Mouse (Mus musculus) kidney, postnatal 25 days (tissue): ENCODE results near the gene Pa2g4.
"Not testable (repeated sequence)": the region's sequence is repeated elsewhere in the genome, so short reads cannot be mapped to it uniquely, and the experiment has no call there.

Source experiments
- DNase-seq, 2 experiments: peaks; one replicate each; pipeline ENCODE4 v3.0.0; 2021; ENCODE audit warnings: mixed read lengths in 2 of 2

Pa2g4 gene

DNA sequence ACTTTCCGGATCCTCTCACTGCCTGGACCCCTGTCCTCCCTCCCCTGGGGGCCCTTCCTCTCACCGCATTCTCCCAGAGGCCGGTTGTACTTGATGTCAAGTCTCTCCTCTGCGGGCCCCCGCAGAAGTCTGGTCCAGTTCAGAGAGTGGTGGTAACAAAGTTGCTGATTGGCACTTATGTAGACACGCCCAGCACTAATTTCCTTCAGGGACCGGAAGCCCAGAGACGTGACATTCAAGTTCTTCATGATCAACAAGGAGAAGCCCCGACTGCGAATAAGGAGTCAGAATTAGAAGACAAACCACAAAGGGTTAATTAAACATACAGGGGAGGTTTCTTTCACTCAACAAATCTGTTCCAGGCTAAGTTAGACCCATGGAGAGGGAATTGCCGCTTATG, 12.5 kb upstream of the Pa2g4 start:
- no peak for DNase-seq

- peak in 1 of 2 experiments; percentile 30 for DNase-seq
These were observed 9.3 kb upstream of the Pa2g4 start for GRCm38 (mm10) chr10:128575063-128575462.

DNA sequence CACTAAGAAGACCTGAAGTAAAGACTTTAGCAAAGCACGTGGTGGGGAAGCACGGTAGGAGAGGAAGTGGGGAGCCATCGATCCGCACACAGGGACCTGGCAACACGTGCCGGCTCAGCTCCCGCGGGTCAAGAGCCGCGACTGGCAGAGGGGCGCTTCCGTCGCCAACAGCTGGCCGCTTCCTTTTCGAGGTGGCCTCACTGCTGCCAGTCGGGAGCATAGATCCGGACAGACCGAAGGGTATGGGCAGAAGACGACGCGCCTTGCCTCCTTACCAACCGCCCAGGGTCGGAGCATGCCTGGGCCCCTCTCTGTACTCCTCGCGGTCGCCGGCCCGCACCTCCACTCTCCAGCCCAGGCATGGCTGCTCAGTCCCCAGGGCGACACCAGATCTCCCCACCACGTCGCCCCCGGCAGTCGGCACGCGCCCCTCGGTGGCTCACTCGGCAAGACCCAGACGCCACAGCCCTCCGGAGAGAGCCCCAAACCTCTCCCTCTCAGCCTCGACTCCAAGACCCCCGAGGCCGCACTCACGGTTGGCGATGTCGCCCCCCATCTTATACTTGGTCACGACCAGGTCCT, 490 bp downstream of the Pa2g4 start:
- peak in 1 of 2 experiments; percentile 63 for DNase-seq

GRCm38 (mm10) chr10:128563544-128563943, 2.2 kb downstream of the Pa2g4 start:
- no peak for DNase-seq

DNA sequence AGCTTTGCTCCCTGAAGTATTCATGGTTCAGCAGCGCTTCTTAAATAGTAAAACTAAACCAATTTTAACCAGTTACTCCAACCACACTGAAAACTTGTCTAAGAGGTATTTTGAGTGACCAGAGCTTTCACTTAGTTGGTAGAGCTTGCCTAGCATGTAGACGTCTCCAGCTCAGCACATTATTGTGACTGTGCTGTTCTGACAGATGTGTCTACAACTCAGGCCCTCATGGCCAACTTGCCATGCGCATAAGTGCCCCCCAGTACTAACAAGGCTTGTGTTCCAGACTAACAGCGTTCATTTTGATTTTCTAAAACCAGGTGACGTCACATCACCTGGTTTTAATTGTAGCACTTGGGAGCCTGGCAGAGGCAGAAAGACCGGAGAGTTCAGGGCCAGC, 8.8 kb downstream of the Pa2g4 start:
- DNase-seq, result no peak

- no peak for DNase-seq
These were observed 9.5 kb downstream of the Pa2g4 start for GRCm38 (mm10) chr10:128556286-128556685.

- not testable (repeated sequence) for DNase-seq
These were observed 10.2 kb downstream of the Pa2g4 start for GRCm38 (mm10) chr10:128555567-128555966.

DNA sequence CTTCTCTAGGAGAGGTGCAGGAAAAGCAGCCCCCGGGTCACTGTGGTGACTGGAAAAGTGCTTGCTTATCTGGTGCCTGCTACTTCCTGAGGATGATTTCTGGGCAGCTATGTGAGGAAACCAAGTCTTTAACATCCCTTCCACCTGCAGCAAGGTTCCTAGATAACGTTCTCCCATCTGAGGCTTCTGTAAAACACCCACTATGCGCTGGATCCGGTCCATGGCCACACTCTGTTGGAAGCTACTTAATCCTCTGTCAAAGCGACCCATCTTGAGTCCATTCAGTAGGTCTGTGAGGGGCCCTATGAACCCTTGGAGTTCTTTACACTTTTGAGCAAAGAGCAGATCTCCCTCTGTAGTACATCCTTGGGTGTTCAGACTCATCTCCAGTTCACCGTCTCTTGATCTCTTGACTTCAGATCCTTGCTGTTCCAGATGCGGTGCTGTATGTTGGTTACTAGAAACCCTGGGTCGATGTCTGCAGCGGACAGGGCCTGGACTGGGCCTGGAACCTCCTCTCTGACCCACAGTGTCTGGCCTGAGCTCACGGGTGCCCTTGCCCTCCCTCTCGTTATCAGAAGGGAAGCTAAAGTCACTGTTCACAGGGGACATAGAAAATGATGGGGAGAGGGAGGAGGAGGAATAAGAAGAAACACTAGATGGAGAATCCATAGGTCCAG, 15.5 kb downstream of the Pa2g4 start:
- not testable (repeated sequence) for DNase-seq

DNA sequence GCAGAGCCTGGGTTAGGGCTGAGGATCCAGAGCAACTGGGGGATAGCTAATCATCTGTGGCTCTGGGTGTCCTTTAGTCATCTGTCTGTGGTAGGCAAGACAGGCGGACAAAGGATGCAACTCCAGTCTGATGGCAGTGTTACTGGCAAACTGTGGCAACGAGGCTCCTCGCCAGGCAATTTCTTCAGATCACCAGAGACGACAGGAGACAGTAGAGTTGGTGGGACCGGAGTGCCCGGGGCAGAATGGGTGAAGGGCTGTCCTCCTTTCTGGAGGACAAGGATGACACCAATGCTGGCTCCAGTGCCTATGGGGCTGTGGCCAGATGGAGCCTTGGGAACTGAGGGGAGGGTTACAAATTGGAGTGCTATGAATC, 16.1 kb downstream of the Pa2g4 start:
- DNase-seq, result peak in 1 of 2 experiments; percentile 46

DNA sequence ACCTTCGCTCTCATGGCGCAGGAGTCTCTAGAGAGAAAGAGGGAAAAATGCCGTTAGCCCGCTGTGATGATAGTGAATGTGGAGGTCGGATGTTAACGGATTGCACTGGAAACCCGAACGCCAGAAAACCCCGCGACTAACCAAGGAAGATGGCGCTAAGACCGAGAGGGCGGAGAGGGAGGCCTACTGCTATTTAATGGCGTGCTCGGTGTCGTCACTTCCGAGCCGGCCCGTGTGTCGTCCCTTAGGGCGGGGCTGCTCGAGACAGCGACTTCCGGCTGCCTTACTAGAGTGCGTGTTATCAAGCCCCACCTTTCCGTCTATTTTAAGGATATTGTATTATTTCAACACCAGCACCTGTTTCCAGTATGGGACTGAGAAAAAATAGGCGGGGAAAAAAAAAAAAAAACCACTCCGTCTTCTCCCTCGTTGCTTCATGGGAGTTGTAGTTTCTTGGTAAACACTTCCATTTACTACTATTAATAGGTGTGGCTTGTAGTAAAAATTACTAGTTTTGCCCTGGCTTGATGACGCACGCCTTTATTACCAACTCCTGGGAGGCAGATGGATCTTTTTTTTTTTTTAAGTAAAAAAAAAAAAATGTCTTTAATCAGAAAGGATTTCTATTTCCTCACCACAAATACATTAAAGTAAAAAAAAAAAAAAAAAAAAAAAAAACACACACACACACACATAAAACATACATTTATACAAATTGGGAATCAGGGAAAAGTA, 16.7 kb downstream of the Pa2g4 start, which contains the start of gene Rpl41:
Rpl41 (minus strand) TSS at position 359 of the 735 bp plus-strand sequence.
- peak; percentile 94 to 97 for DNase-seq

- not testable (repeated sequence) for DNase-seq
These were observed 17.6 kb downstream of the Pa2g4 start for GRCm38 (mm10) chr10:128548051-128548791.

DNA sequence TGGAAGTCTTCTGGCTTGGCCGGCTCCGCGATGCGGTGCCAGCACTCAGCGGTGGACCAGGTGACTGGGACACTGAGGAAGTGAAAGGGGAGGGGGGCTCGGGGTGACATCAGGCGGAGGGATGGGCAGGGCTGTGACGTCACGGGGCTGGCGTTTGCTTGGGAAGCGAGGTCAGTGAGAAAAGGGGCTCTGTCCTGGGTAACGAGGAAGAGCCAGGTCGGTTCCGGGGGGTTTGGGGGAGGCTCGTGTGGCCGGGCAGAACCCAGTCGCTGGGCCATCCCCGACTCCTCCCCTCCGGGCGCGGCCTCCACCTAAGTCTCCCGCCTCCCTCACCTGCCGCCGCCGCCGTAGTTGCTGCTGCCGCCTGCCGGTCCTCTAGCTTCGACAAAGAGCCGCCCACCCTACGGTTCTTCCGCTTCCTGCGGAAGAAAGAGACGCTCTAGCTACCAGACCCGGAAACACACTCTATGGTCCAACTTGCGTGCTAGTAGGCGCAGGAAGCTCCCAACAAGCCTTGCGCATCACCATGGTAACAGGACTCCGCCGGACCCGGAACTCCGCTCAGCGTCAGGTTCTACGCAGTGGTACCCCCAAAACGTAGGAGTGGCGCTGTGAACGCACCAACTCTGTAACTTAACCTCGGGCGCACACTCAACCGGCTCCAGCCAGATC, 18.3 kb downstream of the Pa2g4 start, which contains the start of gene Zc3h10:
Zc3h10 (minus strand) TSS at position 414 of the 672 bp plus-strand sequence.
- peak; percentile 93 to 99 for DNase-seq

DNA sequence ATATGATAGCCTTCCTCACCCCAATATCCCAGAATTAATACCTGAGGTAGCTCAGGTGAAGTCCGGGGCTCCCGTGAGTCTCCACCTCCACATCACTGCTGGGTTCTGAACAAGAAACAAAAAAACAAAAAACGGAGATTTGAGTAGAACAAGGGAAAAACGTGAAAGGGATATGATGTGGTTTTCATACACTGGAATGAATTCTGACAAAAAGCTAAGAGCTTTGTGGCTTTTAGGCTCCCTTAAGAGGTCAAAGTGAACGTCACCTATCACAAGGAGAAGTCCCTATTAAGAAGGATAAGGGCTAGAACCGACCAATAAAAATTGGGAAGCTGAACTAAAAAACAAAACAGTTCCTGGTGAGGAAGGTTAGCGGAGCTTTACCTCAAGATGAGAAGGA, 19.0 kb downstream of the Pa2g4 start:
- no peak for DNase-seq

DNA sequence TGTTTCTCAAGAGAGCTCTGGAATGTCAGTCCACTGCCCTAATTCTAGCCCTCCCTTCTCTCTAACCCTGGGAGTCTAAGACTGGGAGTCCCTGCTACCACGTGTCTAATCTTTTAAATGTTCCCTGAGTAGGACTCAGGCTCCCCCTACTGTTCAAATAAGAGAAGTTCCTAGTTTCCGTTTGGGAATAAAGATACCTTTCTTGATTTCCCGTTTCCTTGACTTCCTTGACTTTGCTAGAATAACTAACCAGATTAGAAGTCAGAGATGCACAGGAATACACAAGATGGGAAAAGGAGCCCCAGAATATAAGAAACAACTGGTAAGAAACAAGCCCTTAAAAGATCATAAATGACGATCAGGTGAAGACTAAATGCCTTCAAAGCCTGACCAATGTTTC, 19.4 kb downstream of the Pa2g4 start:
- DNase-seq, result no peak

GRCm38 (mm10) chr10:128545570-128545898, 20.3 kb downstream of the Pa2g4 start:
- no peak for DNase-seq

DNA sequence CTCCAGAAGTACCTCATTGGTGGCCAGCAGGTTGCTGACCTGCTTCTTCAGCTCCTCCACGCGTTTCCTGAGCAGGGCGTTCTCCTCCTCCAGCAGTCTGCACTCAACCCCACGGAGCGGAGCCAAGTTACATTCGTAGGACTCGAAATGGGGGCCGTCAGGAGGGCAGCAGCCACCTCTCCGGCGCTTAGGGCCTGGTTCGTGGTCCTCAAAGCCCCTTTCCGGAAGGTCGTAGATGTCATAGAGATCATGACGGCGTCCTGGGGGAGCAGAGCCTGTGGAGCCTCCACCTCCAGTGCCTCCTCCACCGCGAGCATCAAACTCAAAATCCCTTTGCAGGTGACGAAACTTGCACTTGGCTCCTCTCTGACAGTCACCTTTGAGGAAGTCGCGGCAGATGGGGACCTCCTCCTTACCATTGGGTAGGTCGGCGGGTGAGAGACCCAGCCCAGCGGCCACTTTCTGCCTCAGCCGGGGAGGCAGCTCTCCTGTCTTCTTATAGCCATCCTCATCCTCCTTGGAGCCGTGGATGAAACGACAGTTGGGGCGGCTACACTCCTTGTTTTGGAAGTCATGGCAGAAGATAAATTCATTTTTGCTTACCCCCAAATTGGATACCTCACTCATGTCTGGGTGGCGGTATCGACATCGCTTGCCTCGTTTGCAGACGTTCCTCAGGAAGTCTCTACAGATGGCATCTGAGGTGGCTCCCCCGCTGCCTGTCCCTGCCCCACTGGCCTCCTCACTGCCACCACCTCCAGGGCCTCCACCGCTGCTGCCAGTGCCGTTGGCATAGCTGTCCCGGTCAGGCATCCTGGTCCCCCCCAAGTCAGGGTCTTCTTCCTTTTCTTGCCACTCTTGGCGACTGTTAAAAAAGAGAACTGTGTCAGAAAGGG, 20.9 kb downstream of the Pa2g4 start:
- DNase-seq, result peak in 1 of 2 experiments; percentile 39

DNA sequence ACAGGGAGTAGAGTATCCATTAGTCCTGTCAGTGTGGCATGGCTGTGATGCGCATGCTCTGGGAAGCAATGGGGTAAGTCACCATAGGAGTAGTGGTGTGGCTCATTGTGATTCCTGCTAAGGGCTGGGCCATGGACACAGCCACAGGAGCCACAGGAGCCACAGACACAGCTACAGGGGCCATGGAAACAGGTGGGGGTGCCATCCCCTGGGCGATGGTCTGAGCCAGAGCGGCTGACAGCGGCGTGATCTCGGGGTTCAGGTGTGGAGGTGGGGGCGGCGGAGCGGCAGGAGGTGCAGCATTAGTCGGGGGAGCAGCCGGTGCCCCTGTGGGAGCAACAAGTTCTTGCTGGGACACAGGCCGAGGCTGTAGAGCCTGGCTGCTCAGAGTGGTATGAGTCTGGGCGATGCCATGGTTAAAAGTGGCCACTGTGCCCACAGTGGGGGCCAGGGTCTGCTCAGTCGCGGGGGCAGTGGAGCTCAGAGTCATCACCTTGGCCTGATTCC, 21.6 kb downstream of the Pa2g4 start:
- DNase-seq, result no peak

DNA sequence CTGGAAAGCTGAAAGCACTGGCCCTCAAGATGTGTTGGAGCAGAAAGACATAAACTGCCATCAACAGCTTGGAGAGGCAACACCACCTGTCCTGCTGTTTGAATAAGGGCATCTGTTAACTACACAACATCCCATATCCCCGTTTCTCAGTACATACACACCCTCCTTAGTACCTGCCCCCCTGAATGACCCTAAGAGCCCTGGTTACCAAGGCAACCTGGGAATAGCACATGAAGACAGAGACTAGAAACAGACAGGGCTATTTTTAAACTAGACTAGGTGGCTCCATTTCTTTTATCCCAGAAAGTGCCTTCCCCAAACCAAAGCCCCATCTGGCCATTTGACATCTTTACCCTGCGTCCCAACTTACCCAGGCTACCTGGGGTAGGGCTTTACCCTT, 22.7 kb downstream of the Pa2g4 start:
- no peak for DNase-seq

DNA sequence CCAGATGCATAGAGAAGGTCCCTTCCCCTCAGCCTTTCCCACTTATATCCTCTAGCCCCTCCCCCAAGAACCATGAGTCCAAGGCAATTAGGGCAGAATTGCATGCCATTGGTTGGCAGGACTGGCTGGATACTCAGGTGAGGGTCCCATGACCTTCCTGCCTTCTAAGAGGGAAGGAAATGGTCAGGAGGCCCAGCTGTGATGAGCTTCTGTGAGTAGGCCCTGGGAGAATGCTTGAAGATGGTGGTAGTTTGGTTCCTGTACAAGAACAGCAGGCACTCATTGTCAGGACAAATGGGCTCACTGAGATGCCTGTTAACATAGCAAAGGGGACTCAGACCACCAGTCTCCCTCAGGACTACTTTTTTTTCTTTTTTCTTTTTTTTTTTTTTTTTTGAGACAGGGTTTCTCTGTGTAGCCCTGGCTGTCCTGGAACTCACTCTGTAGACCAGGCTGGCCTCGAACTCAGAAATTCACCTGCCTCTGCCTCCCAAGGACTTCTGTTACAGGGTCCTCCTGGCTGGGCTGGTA, 27.4 kb downstream of the Pa2g4 start:
- no peak for DNase-seq

DNA sequence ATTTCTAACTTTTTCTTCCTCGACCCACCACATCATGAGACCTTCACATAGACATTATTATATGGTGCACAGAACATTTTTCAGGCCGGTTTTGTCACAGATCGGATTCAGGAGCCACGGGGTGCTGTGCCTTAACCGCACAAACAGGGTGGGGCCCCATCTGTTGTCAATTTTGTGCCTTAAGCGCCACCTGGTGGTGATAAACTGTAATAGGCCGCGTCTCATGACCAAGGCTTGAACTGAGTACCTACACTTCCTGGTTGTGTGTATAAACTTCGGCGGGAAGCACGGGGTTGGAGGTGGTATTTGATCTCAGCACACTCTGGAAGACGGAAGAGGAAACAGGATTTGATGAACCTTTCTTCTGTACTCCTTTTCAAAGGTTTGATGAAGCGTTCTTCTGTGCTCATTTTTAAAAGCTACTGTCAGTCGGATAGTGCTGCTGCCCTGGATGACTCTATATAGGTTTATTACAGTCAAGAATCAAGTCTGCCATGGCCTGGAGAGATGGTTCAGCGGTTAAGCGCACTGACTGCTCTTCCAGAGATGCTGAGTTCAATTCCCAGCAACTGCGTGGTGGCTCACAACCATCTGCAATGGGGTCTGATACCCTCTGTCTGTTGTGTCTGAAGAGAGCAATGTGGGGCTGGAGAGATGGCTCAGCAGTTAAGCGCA, 29.4 kb downstream of the Pa2g4 start:
- peak; percentile 89 to 93 for DNase-seq
